Mouse (Mus musculus) megakaryocyte, embryonic 14.5 days (primary cell): ENCODE measurements at regions not wholly inside any gene's neighbourhood (a gene's known extent, or its start where the extent isn't known, plus 50 kb on each side); places are given as distances from the start of the nearest gene placed in this dataset.

Experiments
- FLI1 ChIP-seq: IDR thresholded peaks from 2 replicates; pipeline ENCODE4 v1.6.1; 2012; ENCODE audit warnings: low read length, inconsistent platforms, mixed read lengths
- GATA1 ChIP-seq: IDR thresholded peaks from 3 replicates; pipeline ENCODE4 v1.6.1; 2012; ENCODE audit warnings: mixed read lengths, low read length, inconsistent platforms, borderline replicate concordance

DNA sequence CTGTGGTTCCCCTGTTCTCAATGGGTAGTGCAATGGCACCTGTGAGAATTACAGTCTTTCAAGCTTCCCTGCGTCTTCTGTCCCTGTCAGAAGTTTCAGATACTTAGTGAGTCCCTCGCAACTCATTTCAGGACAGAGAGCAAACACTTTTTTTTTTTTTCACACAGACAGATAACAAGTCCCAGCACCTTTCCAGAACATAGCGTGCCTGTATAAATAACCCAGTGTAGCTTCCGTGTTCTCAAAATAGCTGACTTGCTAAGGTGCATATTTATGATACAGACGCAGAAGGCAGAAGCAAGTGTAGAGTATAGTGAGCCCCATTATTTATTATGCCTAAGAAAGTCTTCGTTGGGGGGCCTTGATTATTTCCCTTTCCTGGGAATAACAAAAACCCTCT is 929.4 kb downstream of the Robo2 start:
- no peak for TF ChIP-seq GATA1
- TF ChIP-seq FLI1 = no peak
